Mouse (Mus musculus) small intestine, adult 2 months (tissue): ENCODE data around the gene Ush2a. TPM values are rescaled to one million over a fixed set of nuclear protein-coding genes. Genes with fewer than 3 reads are reported as not detected.

Experiments
- H3K27ac ChIP-seq: fragments of 200-500 bp; 2 replicates; pipeline ENCODE4 v1.5.1; 2012; ENCODE audit warnings: low read depth, low read length, control low read depth, inconsistent platforms; ENCODE audit not compliant: insufficient read depth
- H3K27me3 ChIP-seq: fragments of 200-500 bp; 2 replicates; pipeline ENCODE4 v1.6.1; 2012; ENCODE audit warnings: mild to moderate bottlenecking, moderate library complexity, low read length, inconsistent platforms; ENCODE audit not compliant: control insufficient read depth, insufficient read depth
- H3K36me3 ChIP-seq: fragments of 200-500 bp; 2 replicates; pipeline ENCODE4 v1.6.1; 2012; ENCODE audit warnings: mild to moderate bottlenecking, low read length, control low read depth, inconsistent platforms; ENCODE audit not compliant: control insufficient read depth, insufficient read depth
- H3K4me1 ChIP-seq: fragments of 200-500 bp; 2 replicates; pipeline ENCODE4 v1.6.1; 2012; ENCODE audit warnings: low read length, inconsistent platforms, mixed read lengths; ENCODE audit not compliant: control insufficient read depth, insufficient read depth, insufficient read length
- H3K4me3 ChIP-seq: fragments of 200-500 bp; 2 replicates; pipeline ENCODE4 v1.5.1; 2012; ENCODE audit warnings: low read depth, mild to moderate bottlenecking, control low read depth, inconsistent platforms, low read length, moderate library complexity
- CTCF ChIP-seq: fragments of 200-500 bp; IDR thresholded peaks from 2 replicates; pipeline ENCODE4 v1.5.1; 2012; ENCODE audit warnings: low read depth, mild to moderate bottlenecking, control low read depth, inconsistent platforms, low read length, moderate library complexity, mixed read lengths; ENCODE audit not compliant: insufficient replicate concordance, insufficient read length; ENCODE audit errors: extremely low read depth
- POLR2A ChIP-seq: fragments of 200-500 bp; IDR thresholded peaks from 2 replicates; pipeline ENCODE4 v1.6.1; 2012; ENCODE audit warnings: low read depth, mild to moderate bottlenecking, control low read depth, inconsistent platforms, low read length, moderate library complexity
- WGBS: fragments of 180-500 bp; shearing (Covaris S2); methylation state at CpG from one replicate; pipeline ENCODE4 v1.1.7; 2018; 5-methylcytosine and 5-hydroxymethylcytosine counted together
- polyA plus RNA-seq: library from polyadenylated mRNA; depleted of rRNA; stranded (reverse); fragments of >200 nt; gene quantifications from 2 replicates; pipeline ENCODE4 v1.2.3, GENCODE M21; 2012; rRNA removed

Gene Ush2a
- polyA plus RNA-seq: 0.03 TPM in 1 of 2 replicates, not detected in the other

GRCm38 (mm10) chr1:188261903-188262682 is at the start of gene Ush2a:
Gene Ush2a (plus strand): TSS chr1:188262023.
- TF ChIP-seq POLR2A: no peak
- no peak for TF ChIP-seq CTCF
- no peak within 1 kb of the TSS for H3K4me3 ChIP-seq
- WGBS: 66% methylated on average over 10 of the region's 10 CpGs
- no peaks in the 10 kb centered on the region for H3K27me3 ChIP-seq
- H3K36me3 ChIP-seq: no peaks in the 10 kb centered on the region
- no peaks in the 10 kb centered on the region for H3K4me1 ChIP-seq
- H3K27ac ChIP-seq: no peak within 1 kb of the TSS

GRCm38 (mm10) chr1:188214885-188215611 is 46.8 kb upstream of the Ush2a start:
- Histone ChIP-seq H3K4me3 (no peak overlapping the region), H3K27me3 (no peaks in the 10 kb centered on the region), H3K27ac (no peak overlapping the region), H3K4me1 (no peaks in the 10 kb centered on the region), H3K36me3 (0 out of 2 replicates have a peak, but pooled peaks cover 2% of the 10 kb centered on the region)
- TF ChIP-seq POLR2A (no peak), CTCF (no peak)
- 77% methylated on average over 10 of the region's 10 CpGs for WGBS

GRCm38 (mm10) chr1:188221226-188221792 is 40.5 kb upstream of the Ush2a start:
- no peak overlapping the region for H3K4me3 ChIP-seq
- no peaks in the 10 kb centered on the region for H3K36me3 ChIP-seq
- H3K27me3 ChIP-seq: no peaks in the 10 kb centered on the region
- 59% methylated on average over 4 of the region's 4 CpGs for WGBS
- no peaks in the 10 kb centered on the region for H3K4me1 ChIP-seq
- TF ChIP-seq POLR2A (no peak), CTCF (no peak)
- no peak overlapping the region for H3K27ac ChIP-seq

GRCm38 (mm10) chr1:188233036-188233724 is 28.6 kb upstream of the Ush2a start:
- no peak for TF ChIP-seq POLR2A
- no peak for TF ChIP-seq CTCF
- 76% methylated on average over 5 of the region's 5 CpGs for WGBS
- no peak overlapping the region for H3K4me3 ChIP-seq
- no peaks in the 10 kb centered on the region for H3K27me3 ChIP-seq
- no peaks in the 10 kb centered on the region for H3K36me3 ChIP-seq
- H3K27ac ChIP-seq: no peak overlapping the region
- no peaks in the 10 kb centered on the region for H3K4me1 ChIP-seq

- Histone ChIP-seq H3K27me3 (no peaks in the 10 kb centered on the region), H3K4me3 (no peak overlapping the region), H3K27ac (no peak overlapping the region), H3K36me3 (no peaks in the 10 kb centered on the region), H3K4me1 (no peaks in the 10 kb centered on the region)
- no peak for TF ChIP-seq POLR2A
- TF ChIP-seq CTCF: no peak
Observed at GRCm38 (mm10) chr1:188238636-188239035, 23.2 kb upstream of the Ush2a start.

- Histone ChIP-seq H3K27me3 (no peaks in the 10 kb centered on the region), H3K4me1 (no peaks in the 10 kb centered on the region), H3K4me3 (no peak overlapping the region), H3K27ac (no peak overlapping the region), H3K36me3 (no peaks in the 10 kb centered on the region)
- TF ChIP-seq CTCF (no peak), POLR2A (no peak)
- WGBS: 89% methylated on average over 10 of the region's 10 CpGs
Observed at GRCm38 (mm10) chr1:188241766-188242165, 20.1 kb upstream of the Ush2a start.

- no peaks in the 10 kb centered on the region for H3K4me1 ChIP-seq
- TF ChIP-seq POLR2A (no peak), CTCF (no peak)
- H3K36me3 ChIP-seq: no peaks in the 10 kb centered on the region
- WGBS: 77% methylated on average over 7 of the region's 7 CpGs
- no peak overlapping the region for H3K4me3 ChIP-seq
- H3K27me3 ChIP-seq: no peaks in the 10 kb centered on the region
- H3K27ac ChIP-seq: no peak overlapping the region
Observed at GRCm38 (mm10) chr1:188257500-188257899, 4.3 kb upstream of the Ush2a start.
